Mouse (Mus musculus): Measurements from ENCODE around the gene a.
"Not testable (repeated sequence)": the region's sequence is repeated elsewhere in the genome, so short reads cannot be mapped to it uniquely, and the experiment has no call there.

Gene a

GRCm38 (mm10) chr2:155050108-155050503 lies 258.9 kb downstream of the a start:
- no peak for DNase-seq (ENCODE audit: low read depth in 1 of 2, low spot score in 2 of 2)

- peak; percentile 72 to 82 for DNase-seq (ENCODE audit: low read depth in 1 of 2, low spot score in 2 of 2)
These were observed 259.5 kb downstream of the a start for GRCm38 (mm10) chr2:155050504-155051236.

- no peak for DNase-seq (ENCODE audit: low read depth in 1 of 2, low spot score in 2 of 2)
These were observed 260.6 kb downstream of the a start for GRCm38 (mm10) chr2:155051622-155052351.

GRCm38 (mm10) chr2:155052681-155053080 lies 261.5 kb downstream of the a start:
- DNase-seq (ENCODE audit: low read depth in 1 of 2, low spot score in 2 of 2) = no peak

- not testable (repeated sequence) for DNase-seq (ENCODE audit: low read depth in 1 of 2, low spot score in 2 of 2)
These were observed 262.3 kb downstream of the a start for GRCm38 (mm10) chr2:155053512-155053911.

GRCm38 (mm10) chr2:155054672-155055071 lies 263.5 kb downstream of the a start:
- no peak for DNase-seq (ENCODE audit: low read depth in 1 of 2, low spot score in 2 of 2)

GRCm38 (mm10) chr2:155056076-155056578 lies 264.9 kb downstream of the a start:
- DNase-seq (ENCODE audit: low read depth in 1 of 2, low spot score in 2 of 2) = no peak

GRCm38 (mm10) chr2:155057361-155057760 lies 266.2 kb downstream of the a start:
- DNase-seq (ENCODE audit: low read depth in 1 of 2, low spot score in 2 of 2) = no peak

- no peak for DNase-seq (ENCODE audit: low read depth in 1 of 2, low spot score in 2 of 2)
These were observed 279.8 kb downstream of the a start for GRCm38 (mm10) chr2:155071027-155071426.

GRCm38 (mm10) chr2:155072353-155073145 lies 281.3 kb downstream of the a start:
- no peak for DNase-seq (ENCODE audit: low read depth in 1 of 2, low spot score in 2 of 2)

- DNase-seq (ENCODE audit: low read depth in 1 of 2, low spot score in 2 of 2) = no peak
These were observed 282.1 kb downstream of the a start for GRCm38 (mm10) chr2:155073347-155073746.

GRCm38 (mm10) chr2:155073978-155074765 lies 283.0 kb downstream of the a start, which contains the start of gene Ahcy:
TSS of gene Ahcy (minus strand) at chr2:155074497.
- peak; percentile 62 to 76 for DNase-seq (ENCODE audit: low read depth in 1 of 2, low spot score in 2 of 2)

GRCm38 (mm10) chr2:155074766-155075330 lies 283.6 kb downstream of the a start:
- DNase-seq (ENCODE audit: low read depth in 1 of 2, low spot score in 2 of 2) = no peak

GRCm38 (mm10) chr2:155075649-155076048 lies 284.4 kb downstream of the a start:
- DNase-seq (ENCODE audit: low read depth in 1 of 2, low spot score in 2 of 2) = no peak

GRCm38 (mm10) chr2:155079500-155080178 lies 288.4 kb downstream of the a start:
- no peak for DNase-seq (ENCODE audit: low read depth in 1 of 2, low spot score in 2 of 2)

- DNase-seq (ENCODE audit: low read depth in 1 of 2, low spot score in 2 of 2) = no peak
These were observed 289.0 kb downstream of the a start for GRCm38 (mm10) chr2:155080179-155080530.

GRCm38 (mm10) chr2:155081056-155081455 lies 289.9 kb downstream of the a start:
- no peak for DNase-seq (ENCODE audit: low read depth in 1 of 2, low spot score in 2 of 2)

GRCm38 (mm10) chr2:155082121-155082803 lies 291.1 kb downstream of the a start:
- peak; percentile 43 to 63 for DNase-seq (ENCODE audit: low read depth in 1 of 2, low spot score in 2 of 2)

- no peak for DNase-seq (ENCODE audit: low read depth in 1 of 2, low spot score in 2 of 2)
These were observed 293.3 kb downstream of the a start for GRCm38 (mm10) chr2:155084546-155084945.

All from monocyte, adult 2 months (primary cell).